Comparison of ENCODE assay signal across 11 mouse cellular contexts in the genomic region with DNA sequence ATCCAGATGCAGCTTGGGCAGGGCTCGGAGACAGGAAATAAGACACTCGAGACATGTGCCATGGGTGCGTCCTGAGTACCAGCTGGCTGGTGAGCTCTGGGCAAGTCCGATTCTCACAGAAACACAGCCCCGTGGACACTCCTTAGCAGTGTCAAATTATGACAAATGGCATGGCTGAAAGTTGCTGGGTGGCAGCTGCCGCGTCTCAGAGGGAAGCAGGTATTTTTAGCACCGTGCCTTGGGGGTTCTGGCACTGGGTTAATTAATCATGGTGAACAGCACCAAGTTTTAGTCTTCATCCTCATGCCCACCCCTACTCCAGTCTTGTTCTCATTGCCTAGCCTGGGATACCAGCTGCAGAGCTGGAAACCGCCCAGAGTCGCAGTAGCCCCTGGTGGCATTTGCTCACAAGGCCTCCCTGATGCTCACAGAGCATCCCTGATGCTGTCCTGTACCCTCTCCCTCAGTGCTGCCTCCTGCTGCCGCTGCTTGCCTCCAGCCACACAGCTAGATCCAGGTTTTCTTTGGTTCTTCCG. TPM values are rescaled to one million over a fixed set of nuclear protein-coding genes. Genes with fewer than 3 reads are reported as not detected.
DNase-seq lines count a peak whose midpoint lies in the region; ATAC-seq and TF ChIP-seq lines count a peak whose summit lies in the region.
"Had no signal": no experiment of that assay in that cellular context is flagged by ENCODE, and none has a peak within 500 bp of the region (broad histone marks: within the 10 kb centered on the region; RNA-seq: fewer than 3 reads in every experiment).

No protein-coding gene starts in this region.

- H3K9me3 ChIP-seq in liver, postnatal 0 days (ENCODE audit: low read length), result no peaks in the 10 kb centered on the region
- H3K9me3 ChIP-seq in liver, embryonic 12.5 days (replicated peaks), result no peaks in the 10 kb centered on the region
- no peaks in the 10 kb centered on the region for H3K9me3 ChIP-seq in hindbrain, embryonic 13.5 days
- H3K9me3 ChIP-seq in neural tube, embryonic 13.5 days, result no peaks in the 10 kb centered on the region

- no peak overlapping the region for H3K4me2 ChIP-seq in liver, postnatal 0 days (ENCODE audit: low read depth, low read length)
- H3K4me2 ChIP-seq in liver, embryonic 12.5 days, result no peak overlapping the region
- H3K4me2 ChIP-seq in hindbrain, embryonic 13.5 days, result 0 out of 2 replicates have a peak overlapping the region, but pooled peaks have one; percentile 8
- 0 out of 2 replicates have a peak overlapping the region, but pooled peaks have one; percentile 11 for H3K4me2 ChIP-seq in neural tube, embryonic 13.5 days

- H3K9ac ChIP-seq in liver, postnatal 0 days (replicated peaks), result no peak overlapping the region
- no peak overlapping the region for H3K9ac ChIP-seq in liver, embryonic 12.5 days
- no peak overlapping the region for H3K9ac ChIP-seq in hindbrain, embryonic 13.5 days
- H3K9ac ChIP-seq in neural tube, embryonic 13.5 days, result peak overlapping the region; percentile 23

- H3K4me3 ChIP-seq in liver, postnatal 0 days (ENCODE audit: low read depth, low read length), result no peak overlapping the region
- H3K4me3 ChIP-seq in liver, embryonic 12.5 days, result no peak overlapping the region
- H3K4me3 ChIP-seq in hindbrain, embryonic 13.5 days, result no peak overlapping the region
- H3K4me3 ChIP-seq in neural tube, embryonic 13.5 days, result no peak overlapping the region

- 44% methylated on average over 12 of the region's 12 CpGs for WGBS in liver, postnatal 0 days (ENCODE audit: insufficient replicate concordance)
- WGBS in liver, embryonic 12.5 days (ENCODE audit: insufficient replicate concordance), result 51% methylated on average over 12 of the region's 12 CpGs
- 28% methylated on average over 12 of the region's 12 CpGs for WGBS in hindbrain, embryonic 13.5 days
- 23% methylated on average over 12 of the region's 12 CpGs for WGBS in neural tube, embryonic 13.5 days

- H3K4me1 ChIP-seq in liver, postnatal 0 days (ENCODE audit: insufficient read depth), result no peaks in the 10 kb centered on the region
- 0 out of 2 replicates have a peak, but pooled peaks cover under 1% of the 10 kb centered on the region for H3K4me1 ChIP-seq in liver, embryonic 12.5 days
- H3K4me1 ChIP-seq in hindbrain, embryonic 13.5 days (replicated peaks), result peaks cover 47% of the 10 kb centered on the region
- H3K4me1 ChIP-seq in neural tube, embryonic 13.5 days (replicated peaks), result peaks cover 48% of the 10 kb centered on the region

- peak; percentile 27 for TF ChIP-seq CTCF in liver, postnatal 0 days (IDR thresholded peaks at IDR 0.05; ENCODE audit: low read depth)

- peak; percentile 83 to 90 for DNase-seq in cerebellum, postnatal 10 days
- no peak for DNase-seq in cerebellum, adult 11-12 months
- DNase-seq in liver, postnatal 0 days, result no peak
- no peak for DNase-seq in adrenal gland, postnatal 4 days (ENCODE audit: low spot score in 2 of 2)
- DNase-seq: adrenal gland, postnatal 10 days had no signal

- ATAC-seq in liver, postnatal 0 days, result no peak
- ATAC-seq in liver, embryonic 12.5 days, result no peak
- ATAC-seq in hindbrain, embryonic 13.5 days (ENCODE audit: low FRiP score), result peak; percentile 69
- peak; percentile 77 for ATAC-seq in neural tube, embryonic 13.5 days (ENCODE audit: low read depth)
- no peak for ATAC-seq in erythroid progenitor cell, adult 5-6 weeks (replicated peaks; ENCODE audit: low FRiP score, poor library complexity, severe bottlenecking)

- no peak overlapping the region for H3K27ac ChIP-seq in liver, postnatal 0 days (ENCODE audit: low read depth)
- no peak overlapping the region for H3K27ac ChIP-seq in liver, embryonic 12.5 days
- H3K27ac ChIP-seq in hindbrain, embryonic 13.5 days, result peak overlapping the region; percentile 78
- peak overlapping the region; percentile 63 for H3K27ac ChIP-seq in neural tube, embryonic 13.5 days (replicated peaks)

- peaks cover 26% of the 10 kb centered on the region for H3K27me3 ChIP-seq in liver, postnatal 0 days (ENCODE audit: insufficient read depth, low read length)
- peaks cover 28% of the 10 kb centered on the region for H3K27me3 ChIP-seq in liver, embryonic 12.5 days (replicated peaks)
- no peaks in the 10 kb centered on the region for H3K27me3 ChIP-seq in hindbrain, embryonic 13.5 days
- no peaks in the 10 kb centered on the region for H3K27me3 ChIP-seq in neural tube, embryonic 13.5 days

- no peaks in the 10 kb centered on the region for H3K36me3 ChIP-seq in liver, postnatal 0 days (replicated peaks; ENCODE audit: insufficient read depth, low read length)
- H3K36me3 ChIP-seq in liver, embryonic 12.5 days, result no peaks in the 10 kb centered on the region
- H3K36me3 ChIP-seq in hindbrain, embryonic 13.5 days, result no peaks in the 10 kb centered on the region
- no peaks in the 10 kb centered on the region for H3K36me3 ChIP-seq in neural tube, embryonic 13.5 days

- no peak for TF ChIP-seq EP300 in liver, postnatal 0 days (IDR thresholded peaks at IDR 0.05; ENCODE audit: low read depth)

RNA-seq across cellular contexts. Expression of a gene that starts 5.0 kb away (rescaled TPM):
- not detected in 2 replicates for polyA plus RNA-seq in liver, postnatal 0 days (2015; fragmentation: Nextera tagmentation; extraction: Ambion mirVana)
- 0.10 and 0.14 TPM in 2 replicates for polyA plus RNA-seq in liver, embryonic 12.5 days (2016; fragmentation: Nextera tagmentation; extraction: Ambion mirVana)
- polyA plus RNA-seq in hindbrain, embryonic 13.5 days (2015; fragmentation: Nextera tagmentation; extraction: Ambion mirVana), result 1.3 and 1.7 TPM in 2 replicates
- 3.1 and 4.1 TPM in 2 replicates for polyA plus RNA-seq in neural tube, embryonic 13.5 days (2015; fragmentation: Nextera tagmentation; extraction: Ambion mirVana)
- not detected in 2 replicates for total RNA-seq in erythroid progenitor cell, adult 5-6 weeks (2015; ENCODE audit: low replicate concordance)
- not detected in 2 replicates for total RNA-seq in erythroid progenitor cell, adult 5-6 weeks (2017; ENCODE audit: low replicate concordance)
- total RNA-seq in adrenal gland, postnatal 4 days (2021), result not detected
- total RNA-seq: adrenal gland, postnatal 10 days; layer of hippocampus, adult 8-10 months had no signal
- polyA plus RNA-seq: urinary bladder, adult 2 months had no signal

Comparison
In these comparisons a context has a peak if more than half of its experiments do, and no peak if none do; other contexts are left out.
1. DNase-seq: peak in cerebellum, postnatal 10 days (2 of 2); none in cerebellum, adult 11-12 months (single experiment), liver, postnatal 0 days (single experiment) and adrenal gland, postnatal 4 days (0 of 2).
2. ATAC-seq: peak in hindbrain, embryonic 13.5 days (single experiment) and neural tube, embryonic 13.5 days (single experiment); none in liver, postnatal 0 days (single experiment), liver, embryonic 12.5 days (single experiment) and erythroid progenitor cell, adult 5-6 weeks (single experiment).
3. H3K27ac ChIP-seq: peak in hindbrain, embryonic 13.5 days (single experiment) and neural tube, embryonic 13.5 days (single experiment); none in liver, postnatal 0 days (single experiment) and liver, embryonic 12.5 days (single experiment).
4. H3K4me2 ChIP-seq: peak in hindbrain, embryonic 13.5 days (single experiment) and neural tube, embryonic 13.5 days (single experiment); none in liver, postnatal 0 days (single experiment) and liver, embryonic 12.5 days (single experiment).